Mouse (Mus musculus) forebrain, embryonic 13.5 days (tissue): ENCODE data around the gene Med13. TPM values are rescaled to one million over a fixed set of nuclear protein-coding genes. Genes with fewer than 3 reads are reported as not detected.

Source experiments
- ATAC-seq: fragments of 200-750 bp; cut with Nextera tagmentation; 2 replicates; pipeline ENCODE4 v1.8.0; 2017
- H3K27ac ChIP-seq: fragments of 300-500 bp; sonication (generic); 2 replicates; pipeline ENCODE4 v1.5.1; 2015; ENCODE audit warnings: inconsistent platforms, mild to moderate bottlenecking, moderate library complexity
- H3K27me3 ChIP-seq: fragments of 300-500 bp; sonication (generic); 2 replicates; pipeline ENCODE4 v1.6.1; 2015; ENCODE audit warnings: mild to moderate bottlenecking, inconsistent platforms
- H3K36me3 ChIP-seq: fragments of 300-500 bp; sonication (generic); 2 replicates; pipeline ENCODE4 v1.6.1; 2015; ENCODE audit warnings: mild to moderate bottlenecking, inconsistent platforms; ENCODE audit not compliant: poor library complexity, severe bottlenecking
- H3K4me1 ChIP-seq: fragments of 300-500 bp; sonication (generic); 2 replicates; pipeline ENCODE4 v1.6.1; 2015; ENCODE audit warnings: inconsistent platforms
- H3K4me2 ChIP-seq: fragments of 300-500 bp; sonication (generic); 2 replicates; pipeline ENCODE4 v1.6.1; 2015; ENCODE audit warnings: inconsistent platforms, mild to moderate bottlenecking, moderate library complexity
- H3K4me3 ChIP-seq: fragments of 300-500 bp; sonication (generic); 2 replicates; pipeline ENCODE4 v1.5.1; 2015; ENCODE audit warnings: mild to moderate bottlenecking, inconsistent platforms
- H3K9ac ChIP-seq: fragments of 300-500 bp; sonication (generic); 2 replicates; pipeline ENCODE4 v1.6.1; 2015; ENCODE audit warnings: mild to moderate bottlenecking, inconsistent platforms
- H3K9me3 ChIP-seq: fragments of 300-500 bp; sonication (generic); replicated peaks from 2 replicates; pipeline ENCODE4 v1.6.1; 2016; ENCODE audit warnings: inconsistent platforms
- WGBS: fragments of 180-500 bp; shearing (Covaris S2); methylation state at CpG from one replicate; pipeline ENCODE4 v1.1.7; 2015; 5-methylcytosine and 5-hydroxymethylcytosine counted together
- polyA plus RNA-seq: library from polyadenylated mRNA; unstranded; fragments of >200 nt; fragmentation: Nextera tagmentation; extraction: Ambion mirVana; gene quantifications from 2 replicates; pipeline ENCODE4 v1.2.1, GENCODE M21; 2015

Med13 gene
- polyA plus RNA-seq, 1 experiment from 2014 or later, result 12.4 TPM

DNA sequence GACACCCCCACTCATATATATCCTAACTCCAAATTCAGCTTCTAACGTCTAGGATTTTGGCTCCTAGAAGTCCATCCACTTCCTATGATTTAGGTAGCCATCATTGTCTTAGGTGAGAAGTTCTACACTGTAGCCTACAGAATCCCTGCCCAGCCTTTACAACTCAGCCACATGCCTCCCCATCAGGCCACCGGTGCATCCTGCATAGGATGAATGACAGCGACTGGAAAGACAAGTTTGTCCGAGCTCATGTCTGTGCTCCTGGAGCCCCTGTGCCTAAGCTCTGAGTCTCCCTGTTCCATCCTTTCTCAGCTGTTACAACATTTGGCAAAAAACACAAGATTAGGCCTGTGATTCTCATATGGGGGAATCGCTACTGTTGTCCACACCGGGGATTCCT, 17.7 kb upstream of the Med13 start:
- H3K4me3 ChIP-seq, result no peak overlapping the region
- WGBS, result 94% methylated on average over 6 of the region's 6 CpGs

DNA sequence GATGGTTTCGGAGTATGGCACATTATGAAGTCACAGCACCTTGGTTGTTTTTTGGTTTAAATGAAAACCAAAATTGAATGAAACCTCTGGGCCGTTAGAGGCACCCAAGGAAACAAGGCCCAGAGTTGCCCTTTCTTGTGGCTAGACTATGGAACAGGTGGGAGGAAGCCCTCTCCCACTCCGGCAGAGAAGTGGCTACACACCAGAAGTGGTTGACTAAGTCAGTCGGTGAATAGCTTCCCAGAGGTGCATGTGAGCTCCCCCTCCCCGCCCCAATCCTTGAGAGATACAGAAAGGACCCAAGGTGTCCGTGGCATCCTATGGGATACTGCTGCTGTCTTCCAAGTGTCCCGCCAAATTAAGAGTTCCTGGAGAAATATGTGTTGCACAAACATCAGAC, 13.9 kb upstream of the Med13 start:
- Histone ChIP-seq H3K4me3 (no peak overlapping the region), H3K27ac (no peak overlapping the region), H3K4me2 (no peak overlapping the region), H3K27me3 (no peaks in the 10 kb centered on the region), H3K36me3 (no peaks in the 10 kb centered on the region), H3K4me1 (no peaks in the 10 kb centered on the region), H3K9me3 (no peaks in the 10 kb centered on the region), H3K9ac (no peak overlapping the region)
- WGBS, result 79% methylated on average over 7 of the region's 7 CpGs
- no peak for ATAC-seq

More for the DNA sequence above, 17.7 kb upstream of the Med13 start:
- no peaks in the 10 kb centered on the region for H3K9me3 ChIP-seq
- no peaks in the 10 kb centered on the region for H3K36me3 ChIP-seq
- no peaks in the 10 kb centered on the region for H3K4me1 ChIP-seq
- ATAC-seq, result no peak
- no peaks in the 10 kb centered on the region for H3K27me3 ChIP-seq
- no peak overlapping the region for H3K9ac ChIP-seq
- no peak overlapping the region for H3K4me2 ChIP-seq
- H3K27ac ChIP-seq, result no peak overlapping the region

DNA sequence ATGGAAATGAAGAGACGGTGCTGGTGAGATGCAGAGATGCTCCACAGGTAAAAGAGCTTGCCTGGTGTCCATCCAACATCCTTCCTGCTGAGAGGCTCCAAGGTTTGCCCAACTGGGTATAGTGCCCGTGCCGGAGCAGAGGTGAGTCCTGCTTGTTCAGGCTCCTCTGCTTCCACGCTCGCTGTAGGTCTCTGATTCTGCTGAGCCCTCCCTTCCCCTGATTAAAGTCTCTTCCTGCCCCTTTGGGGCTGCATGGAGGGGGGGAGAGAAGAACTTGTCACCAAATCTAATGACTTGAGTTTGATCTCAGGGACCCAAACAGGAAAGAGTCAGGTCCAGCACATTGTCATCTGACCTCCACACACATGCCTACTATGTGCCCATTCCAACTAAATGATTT, 12.5 kb upstream of the Med13 start:
- no peak for ATAC-seq
- H3K9ac ChIP-seq, result no peak overlapping the region
- no peaks in the 10 kb centered on the region for H3K4me1 ChIP-seq
- no peak overlapping the region for H3K27ac ChIP-seq
- no peak overlapping the region for H3K4me2 ChIP-seq
- H3K4me3 ChIP-seq, result no peak overlapping the region
- H3K36me3 ChIP-seq, result no peaks in the 10 kb centered on the region
- H3K9me3 ChIP-seq, result no peaks in the 10 kb centered on the region
- H3K27me3 ChIP-seq, result no peaks in the 10 kb centered on the region
- 89% methylated on average over 5 of the region's 5 CpGs for WGBS

DNA sequence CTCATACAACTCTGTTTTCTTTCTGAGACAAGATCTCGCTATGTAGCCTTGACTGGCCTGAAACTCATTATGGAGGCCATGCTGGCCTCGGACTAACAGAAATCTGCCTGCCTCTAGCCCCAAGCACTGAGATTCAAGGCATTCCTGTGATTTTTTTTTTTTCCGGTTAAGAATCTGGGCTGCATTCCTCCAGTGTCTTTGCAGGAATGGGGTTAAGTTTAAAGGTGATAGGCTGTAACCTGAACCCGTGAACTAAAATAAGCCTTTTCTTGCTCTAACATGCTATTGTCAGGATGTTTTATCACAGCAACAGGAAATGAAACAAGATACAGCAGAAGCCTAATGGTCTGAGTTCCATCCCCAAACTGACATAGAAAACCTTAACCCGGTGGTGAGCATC, 11.6 kb upstream of the Med13 start:
- no peak for ATAC-seq
- WGBS, result 80% methylated on average over 5 of the region's 5 CpGs
- no peaks in the 10 kb centered on the region for H3K9me3 ChIP-seq
- H3K27me3 ChIP-seq, result no peaks in the 10 kb centered on the region
- no peaks in the 10 kb centered on the region for H3K4me1 ChIP-seq
- no peaks in the 10 kb centered on the region for H3K36me3 ChIP-seq
- no peak overlapping the region for H3K4me2 ChIP-seq
- no peak overlapping the region for H3K27ac ChIP-seq
- H3K4me3 ChIP-seq, result no peak overlapping the region
- H3K9ac ChIP-seq, result no peak overlapping the region

DNA sequence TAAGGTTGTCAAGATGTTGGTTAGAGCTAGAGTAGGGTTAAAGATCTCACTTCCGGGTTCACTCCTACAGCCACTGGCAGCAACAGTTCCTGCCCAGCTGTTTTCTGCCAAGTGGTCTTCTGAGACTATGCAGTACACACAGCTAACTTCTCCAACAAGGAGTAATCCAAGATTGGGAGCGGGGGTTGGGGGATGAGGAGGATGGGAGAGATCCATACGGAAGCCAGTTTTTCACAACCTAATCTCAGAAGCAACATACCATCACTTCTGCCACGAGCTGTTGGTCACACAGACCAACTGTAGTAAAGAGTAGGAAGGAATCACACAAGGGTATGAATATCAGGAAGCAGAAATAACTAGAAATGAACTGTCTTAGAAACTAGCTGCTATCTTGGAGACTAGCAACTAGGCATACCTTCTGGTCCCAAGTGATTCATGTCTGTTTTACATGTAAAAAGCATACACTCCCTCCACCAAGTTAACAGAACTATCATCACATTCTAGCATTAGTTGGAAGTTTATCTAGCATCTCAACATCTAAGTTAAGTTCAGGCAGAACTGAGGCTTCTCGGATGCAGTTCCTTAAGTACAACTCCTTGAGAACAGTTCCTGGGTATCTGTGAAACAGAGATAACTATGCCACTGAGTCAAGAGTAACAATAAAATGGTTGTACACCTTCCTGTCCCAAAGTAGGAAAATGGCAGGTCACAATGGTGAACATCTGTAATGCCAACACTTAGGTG, 7.5 kb upstream of the Med13 start:
- Histone ChIP-seq H3K4me3 (no peak overlapping the region), H3K27ac (no peak overlapping the region), H3K4me2 (no peak overlapping the region), H3K27me3 (no peaks in the 10 kb centered on the region), H3K36me3 (no peaks in the 10 kb centered on the region), H3K9me3 (no peaks in the 10 kb centered on the region), H3K4me1 (no peaks in the 10 kb centered on the region), H3K9ac (no peak overlapping the region)
- 84% methylated on average over 5 of the region's 5 CpGs for WGBS
- no peak for ATAC-seq

DNA sequence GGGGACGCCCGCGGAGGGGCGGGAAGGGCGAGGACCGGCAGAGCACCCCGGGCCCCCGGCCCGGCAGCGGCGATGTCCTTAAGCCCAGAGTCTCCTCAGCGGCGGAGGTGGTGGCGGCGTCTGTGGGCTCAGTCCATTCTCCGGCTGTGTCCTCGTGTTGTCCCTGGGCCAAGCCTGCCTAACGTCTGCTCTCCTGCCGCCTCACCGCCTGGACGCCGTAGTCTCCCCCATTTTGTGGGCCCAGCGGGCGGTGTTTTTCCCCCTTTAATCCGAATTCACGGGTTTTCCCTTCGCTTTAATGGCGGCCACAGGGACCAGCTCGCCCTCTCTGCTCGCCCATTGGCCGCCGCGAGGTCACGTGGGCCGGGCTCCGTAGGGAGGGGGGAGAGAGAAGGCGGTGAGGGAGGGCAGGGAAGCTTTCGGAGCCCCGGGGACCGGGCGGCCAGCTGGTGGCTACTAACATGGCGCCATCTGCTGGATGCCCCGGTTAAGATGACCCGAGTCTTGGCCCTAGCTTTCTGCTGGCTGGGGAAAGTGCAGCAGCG, 654 bp upstream of the Med13 start:
- Histone ChIP-seq H3K4me1 (peaks cover 32% of the 10 kb centered on the region), H3K36me3 (peaks cover 14% of the 10 kb centered on the region; the same call in 1 of the 2 replicates), H3K9me3 (no peaks in the 10 kb centered on the region), H3K27ac (peak overlapping the region; percentile 98), H3K4me3 (peak overlapping the region; percentile 97), H3K27me3 (no peaks in the 10 kb centered on the region), H3K4me2 (peak overlapping the region; percentile 84), H3K9ac (peak overlapping the region; percentile 96)
- under 1% methylated on average over 43 of the region's 45 CpGs for WGBS
- ATAC-seq, result peak; percentile 97

DNA sequence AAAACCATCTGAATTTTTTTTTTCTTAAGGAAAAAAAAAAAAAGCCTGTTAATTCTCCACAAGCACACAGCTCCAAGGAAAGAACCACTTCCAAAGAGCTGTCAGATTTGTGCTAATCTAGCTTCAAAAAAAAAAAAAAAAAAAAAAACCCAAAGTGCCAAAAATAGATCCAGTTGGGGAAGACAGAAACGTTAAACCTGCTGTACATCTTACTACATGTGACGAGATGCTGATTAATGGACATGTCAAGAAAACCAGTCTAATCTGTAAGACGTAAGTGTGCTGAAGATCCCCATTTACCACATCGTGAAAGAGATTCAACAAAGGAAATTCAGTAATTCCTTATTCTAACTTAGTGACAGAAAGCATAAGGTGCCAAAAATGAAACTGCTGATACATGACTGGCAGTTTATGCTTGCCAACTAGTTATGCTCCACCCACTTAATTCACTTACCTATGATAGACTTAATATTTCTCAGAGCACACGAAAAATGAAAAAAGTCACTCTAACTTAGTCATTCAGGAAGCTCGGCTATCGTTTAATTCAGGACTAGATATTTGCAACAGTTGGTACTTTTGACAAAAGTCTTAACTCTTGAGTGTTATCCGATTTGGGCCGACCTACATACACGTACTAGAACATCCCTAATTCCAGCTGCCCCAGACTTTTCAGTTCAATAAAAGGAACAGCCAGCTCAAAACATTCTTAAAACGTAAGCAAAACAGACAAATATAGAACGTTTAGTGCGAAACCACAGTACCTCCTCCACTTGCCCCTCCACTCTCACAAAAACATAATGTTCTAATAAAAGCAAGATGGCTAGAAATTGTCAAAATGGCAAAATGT, 1.2 kb downstream of the Med13 start:
- no peaks in the 10 kb centered on the region for H3K9me3 ChIP-seq
- H3K36me3 ChIP-seq, result peaks cover 19% of the 10 kb centered on the region; the same call in 1 of the 2 replicates
- H3K4me2 ChIP-seq, result peak overlapping the region; percentile 84
- no peaks in the 10 kb centered on the region for H3K27me3 ChIP-seq
- no peak for ATAC-seq
- H3K9ac ChIP-seq, result peak overlapping the region; percentile 96
- peak overlapping the region; percentile 97 for H3K4me3 ChIP-seq
- no peak overlapping the region for H3K27ac ChIP-seq
- 13% methylated on average over 13 of the region's 13 CpGs for WGBS
- H3K4me1 ChIP-seq, result peaks cover 46% of the 10 kb centered on the region

DNA sequence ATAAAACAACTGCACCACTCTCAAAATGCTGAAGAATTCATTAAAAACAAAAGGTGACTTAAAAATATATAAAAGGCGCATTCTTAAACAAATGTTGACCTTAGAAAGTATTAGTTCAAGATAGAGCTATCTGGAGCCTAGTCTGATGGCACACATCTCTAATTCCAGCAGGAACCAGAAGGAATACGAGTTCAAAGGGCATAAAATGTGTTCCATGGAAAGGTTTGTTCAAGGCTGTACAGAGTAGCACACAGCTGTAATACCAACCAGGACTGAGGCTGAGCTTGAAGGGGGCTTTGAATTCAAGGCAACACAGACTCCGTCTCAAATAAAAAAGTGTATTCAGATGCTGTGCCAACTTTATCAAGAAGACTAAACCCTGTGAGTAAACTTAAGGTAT, 3.8 kb downstream of the Med13 start:
- Histone ChIP-seq H3K27ac (no peak overlapping the region), H3K4me3 (no peak overlapping the region), H3K9ac (no peak overlapping the region), H3K27me3 (no peaks in the 10 kb centered on the region), H3K36me3 (peaks cover 19% of the 10 kb centered on the region; the same call in 1 of the 2 replicates), H3K4me1 (peaks cover 51% of the 10 kb centered on the region), H3K9me3 (no peaks in the 10 kb centered on the region), H3K4me2 (no peak overlapping the region)
- no peak for ATAC-seq
- 81% methylated on average over 3 of the region's 3 CpGs for WGBS

DNA sequence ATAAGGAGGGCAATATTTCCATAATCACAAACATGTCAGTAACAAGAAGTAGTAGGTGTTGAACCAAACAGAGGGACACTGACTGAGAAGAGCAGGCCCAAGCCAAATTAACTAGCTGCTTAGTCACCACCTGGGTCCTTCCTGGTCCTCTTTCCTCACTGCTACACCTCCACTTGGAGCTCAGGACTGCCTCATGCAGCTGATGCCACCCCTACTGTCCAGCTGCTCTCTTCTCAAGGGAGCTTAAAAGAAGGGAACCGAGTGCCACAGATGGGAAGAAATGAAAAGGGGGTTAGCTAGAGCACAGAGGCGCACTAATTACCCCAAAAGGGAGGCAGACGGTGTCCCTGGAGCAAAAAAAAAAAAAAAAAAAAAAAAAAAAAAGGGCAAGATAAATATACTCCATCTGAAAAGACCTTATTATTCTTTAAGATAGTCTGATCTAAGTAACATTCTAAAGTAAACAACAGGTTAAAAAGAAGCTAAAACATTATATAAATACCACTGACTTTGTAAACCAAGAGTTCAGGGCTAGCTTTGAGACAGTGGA, 5.6 kb downstream of the Med13 start:
- Histone ChIP-seq H3K27ac (no peak overlapping the region), H3K4me1 (peaks cover 51% of the 10 kb centered on the region), H3K4me2 (no peak overlapping the region), H3K9ac (no peak overlapping the region), H3K4me3 (no peak overlapping the region), H3K9me3 (no peaks in the 10 kb centered on the region), H3K36me3 (peaks cover 19% of the 10 kb centered on the region; the same call in 1 of the 2 replicates), H3K27me3 (no peaks in the 10 kb centered on the region)
- ATAC-seq, result 0 out of 2 replicates have a peak, but pooled peaks have one; percentile 21
- WGBS, result 32% methylated on average over 3 of the region's 3 CpGs

DNA sequence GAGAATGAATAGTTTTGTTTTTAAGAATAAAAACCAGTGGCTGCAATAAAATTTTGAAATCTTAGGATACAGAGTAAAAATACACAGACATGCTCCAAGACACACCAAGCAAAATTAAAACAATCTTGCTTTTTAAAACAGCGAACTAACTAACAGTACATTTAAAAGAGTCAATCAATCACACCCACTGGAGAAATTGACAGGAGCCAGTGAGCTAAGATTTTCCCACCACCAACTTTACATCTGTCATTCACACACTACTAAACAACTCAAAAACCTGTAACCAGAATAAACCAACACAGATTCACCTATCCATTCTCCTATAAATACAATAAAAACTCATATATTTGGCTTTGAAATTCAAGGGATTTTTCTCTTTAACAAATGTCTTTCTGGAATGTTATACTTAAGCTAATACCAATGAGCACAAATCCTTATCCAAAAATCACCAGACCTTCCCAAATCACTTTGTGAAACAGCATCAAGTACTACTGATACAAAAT, 6.7 kb downstream of the Med13 start:
- no peak for ATAC-seq
- Histone ChIP-seq H3K36me3 (peaks cover 23% of the 10 kb centered on the region), H3K4me2 (no peak overlapping the region), H3K27me3 (no peaks in the 10 kb centered on the region), H3K4me1 (peaks cover 42% of the 10 kb centered on the region), H3K9me3 (no peaks in the 10 kb centered on the region), H3K27ac (no peak overlapping the region), H3K4me3 (no peak overlapping the region), H3K9ac (no peak overlapping the region)
- WGBS, result 77% methylated on average over 1 of the region's 1 CpGs

DNA sequence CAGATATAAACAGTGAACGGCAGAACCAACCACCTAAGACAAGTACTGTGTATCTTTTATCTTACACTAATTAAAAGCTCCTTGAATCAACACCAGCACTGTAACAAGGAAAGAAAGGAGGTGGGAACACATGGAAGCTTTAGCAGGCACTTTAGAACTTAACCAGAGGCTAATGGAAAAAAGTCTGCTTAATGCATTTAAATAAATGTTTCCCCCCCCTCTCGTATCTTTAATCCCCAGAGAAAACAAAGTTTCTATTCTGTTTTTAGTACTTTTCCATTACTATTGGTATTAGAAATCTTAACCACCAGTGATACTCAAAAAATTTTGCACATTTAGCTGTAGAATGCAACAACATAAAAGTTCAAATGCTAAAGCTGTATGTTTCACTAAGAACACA, 8.1 kb downstream of the Med13 start:
- Histone ChIP-seq H3K4me3 (no peak overlapping the region), H3K36me3 (peaks cover 24% of the 10 kb centered on the region), H3K9ac (no peak overlapping the region), H3K9me3 (no peaks in the 10 kb centered on the region), H3K4me1 (peaks cover 31% of the 10 kb centered on the region), H3K27ac (no peak overlapping the region), H3K4me2 (no peak overlapping the region), H3K27me3 (no peaks in the 10 kb centered on the region)
- 47% methylated on average over 2 of the region's 2 CpGs for WGBS
- ATAC-seq, result no peak

DNA sequence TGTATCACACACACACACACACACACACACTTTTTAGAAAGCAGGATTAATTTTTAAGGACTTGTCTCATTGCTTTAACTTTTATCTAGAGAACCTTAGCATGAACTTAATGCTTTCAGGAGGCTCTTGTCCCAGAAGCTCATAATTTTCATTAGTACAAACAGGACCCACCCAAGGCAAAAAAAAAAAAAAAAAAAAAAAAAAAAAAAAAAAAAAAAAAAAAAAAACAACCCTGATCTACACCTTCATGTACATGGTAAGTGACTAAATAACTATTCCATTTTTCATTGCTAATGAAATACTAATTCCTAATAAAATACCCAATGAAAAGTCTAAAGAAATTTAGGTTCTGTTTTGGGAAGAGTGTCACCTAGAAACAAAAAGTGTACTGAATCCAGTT, 8.5 kb downstream of the Med13 start:
- H3K9me3 ChIP-seq, result no peaks in the 10 kb centered on the region
- no peak for ATAC-seq
- H3K36me3 ChIP-seq, result peaks cover 27% of the 10 kb centered on the region
- H3K4me1 ChIP-seq, result peaks cover 27% of the 10 kb centered on the region
- no peak overlapping the region for H3K9ac ChIP-seq
- H3K4me3 ChIP-seq, result no peak overlapping the region
- H3K4me2 ChIP-seq, result no peak overlapping the region
- no peak overlapping the region for H3K27ac ChIP-seq
- no peaks in the 10 kb centered on the region for H3K27me3 ChIP-seq
